Mouse (Mus musculus): ENCODE data around the gene C9orf72. TPM values are rescaled to one million over a fixed set of nuclear protein-coding genes. Genes with fewer than 3 reads are reported as not detected.

Gene C9orf72
- polyA plus RNA-seq, 1 experiment = 1.4 TPM

- no peak for TF ChIP-seq POLR2A (IDR thresholded peaks at IDR 0.05; ENCODE audit: low read depth, low read length)
- TF ChIP-seq CTCF (IDR thresholded peaks at IDR 0.05; ENCODE audit: extremely low read depth, insufficient read length, insufficient replicate concordance, low read depth, low read length) = no peak
- Histone ChIP-seq H3K4me1 (ENCODE audit: control insufficient read depth, insufficient read depth, insufficient read length, low read length) (no peaks in the 10 kb centered on the region; the same call in 1 of the 2 replicates), H3K27me3 (ENCODE audit: control insufficient read depth, insufficient read depth, low read length) (no peaks in the 10 kb centered on the region), H3K27ac (ENCODE audit: insufficient read depth, low read depth, low read length) (no peak overlapping the region), H3K36me3 (ENCODE audit: control insufficient read depth, insufficient read depth, low read length) (peaks cover 13% of the 10 kb centered on the region; the same call in 1 of the 2 replicates), H3K4me3 (ENCODE audit: low read depth, low read length) (no peak overlapping the region)
- 69% methylated on average over 6 of the region's 6 CpGs for WGBS
These were observed 5.8 kb downstream of the C9orf72 start for GRCm38 (mm10) chr4:35220108-35220731.

GRCm38 (mm10) chr4:35204659-35205058, 21.3 kb downstream of the C9orf72 start:
- H3K4me3 ChIP-seq (ENCODE audit: low read depth, low read length) = no peak overlapping the region
- WGBS = 27% methylated on average over 7 of the region's 7 CpGs

GRCm38 (mm10) chr4:35203724-35204123, 22.3 kb downstream of the C9orf72 start:
- Histone ChIP-seq H3K4me3 (ENCODE audit: low read depth, low read length) (no peak overlapping the region), H3K4me1 (ENCODE audit: control insufficient read depth, insufficient read depth, insufficient read length, low read length) (peaks cover 8% of the 10 kb centered on the region), H3K36me3 (ENCODE audit: control insufficient read depth, insufficient read depth, low read length) (peaks cover 2% of the 10 kb centered on the region), H3K27ac (ENCODE audit: insufficient read depth, low read depth, low read length) (no peak overlapping the region), H3K27me3 (ENCODE audit: control insufficient read depth, insufficient read depth, low read length) (no peaks in the 10 kb centered on the region)
- WGBS = 38% methylated on average over 2 of the region's 2 CpGs
- TF ChIP-seq CTCF (IDR thresholded peaks at IDR 0.05; ENCODE audit: extremely low read depth, insufficient read length, insufficient replicate concordance, low read depth, low read length) (no peak), POLR2A (IDR thresholded peaks at IDR 0.05; ENCODE audit: low read depth, low read length) (no peak)

More at GRCm38 (mm10) chr4:35204659-35205058, 21.3 kb downstream of the C9orf72 start:
- peaks cover 8% of the 10 kb centered on the region for H3K4me1 ChIP-seq (ENCODE audit: control insufficient read depth, insufficient read depth, insufficient read length, low read length)
- TF ChIP-seq POLR2A (IDR thresholded peaks at IDR 0.05; ENCODE audit: low read depth, low read length) = no peak
- TF ChIP-seq CTCF (IDR thresholded peaks at IDR 0.05; ENCODE audit: extremely low read depth, insufficient read length, insufficient replicate concordance, low read depth, low read length) = no peak
- peaks cover 2% of the 10 kb centered on the region; the same call in 1 of the 2 replicates for H3K36me3 ChIP-seq (ENCODE audit: control insufficient read depth, insufficient read depth, low read length)
- H3K27me3 ChIP-seq (ENCODE audit: control insufficient read depth, insufficient read depth, low read length) = no peaks in the 10 kb centered on the region
- H3K27ac ChIP-seq (ENCODE audit: insufficient read depth, low read depth, low read length) = no peak overlapping the region

GRCm38 (mm10) chr4:35201700-35202099, 24.3 kb downstream of the C9orf72 start:
- WGBS = 85% methylated on average over 5 of the region's 5 CpGs
- no peak overlapping the region for H3K4me3 ChIP-seq (ENCODE audit: low read depth, low read length)
- no peaks in the 10 kb centered on the region for H3K27me3 ChIP-seq (ENCODE audit: control insufficient read depth, insufficient read depth, low read length)
- H3K4me1 ChIP-seq (ENCODE audit: control insufficient read depth, insufficient read depth, insufficient read length, low read length) = peaks cover 8% of the 10 kb centered on the region
- H3K27ac ChIP-seq (ENCODE audit: insufficient read depth, low read depth, low read length) = no peak overlapping the region
- TF ChIP-seq POLR2A (IDR thresholded peaks at IDR 0.05; ENCODE audit: low read depth, low read length) = no peak
- TF ChIP-seq CTCF (IDR thresholded peaks at IDR 0.05; ENCODE audit: extremely low read depth, insufficient read length, insufficient replicate concordance, low read depth, low read length) = no peak
- peaks cover 6% of the 10 kb centered on the region for H3K36me3 ChIP-seq (ENCODE audit: control insufficient read depth, insufficient read depth, low read length)

GRCm38 (mm10) chr4:35192725-35193124, 33.2 kb downstream of the C9orf72 start:
- WGBS = 43% methylated on average over 7 of the region's 7 CpGs
- H3K27me3 ChIP-seq (ENCODE audit: control insufficient read depth, insufficient read depth, low read length) = no peaks in the 10 kb centered on the region
- no peak overlapping the region for H3K27ac ChIP-seq (ENCODE audit: insufficient read depth, low read depth, low read length)
- no peak overlapping the region for H3K4me3 ChIP-seq (ENCODE audit: low read depth, low read length)
- H3K4me1 ChIP-seq (ENCODE audit: control insufficient read depth, insufficient read depth, insufficient read length, low read length) = no peaks in the 10 kb centered on the region
- H3K36me3 ChIP-seq (ENCODE audit: control insufficient read depth, insufficient read depth, low read length) = peaks cover 10% of the 10 kb centered on the region
- TF ChIP-seq CTCF (IDR thresholded peaks at IDR 0.05; ENCODE audit: extremely low read depth, insufficient read length, insufficient replicate concordance, low read depth, low read length) (no peak), POLR2A (IDR thresholded peaks at IDR 0.05; ENCODE audit: low read depth, low read length) (no peak)

GRCm38 (mm10) chr4:35189794-35190193, 36.2 kb downstream of the C9orf72 start:
- H3K36me3 ChIP-seq (ENCODE audit: control insufficient read depth, insufficient read depth, low read length) = peaks cover 5% of the 10 kb centered on the region; the same call in 1 of the 2 replicates
- H3K27ac ChIP-seq (ENCODE audit: insufficient read depth, low read depth, low read length) = no peak overlapping the region
- H3K4me3 ChIP-seq (ENCODE audit: low read depth, low read length) = no peak overlapping the region
- 76% methylated on average over 5 of the region's 5 CpGs for WGBS
- TF ChIP-seq POLR2A (IDR thresholded peaks at IDR 0.05; ENCODE audit: low read depth, low read length) = no peak
- TF ChIP-seq CTCF (IDR thresholded peaks at IDR 0.05; ENCODE audit: extremely low read depth, insufficient read length, insufficient replicate concordance, low read depth, low read length) = no peak
- no peaks in the 10 kb centered on the region for H3K27me3 ChIP-seq (ENCODE audit: control insufficient read depth, insufficient read depth, low read length)
- H3K4me1 ChIP-seq (ENCODE audit: control insufficient read depth, insufficient read depth, insufficient read length, low read length) = no peaks in the 10 kb centered on the region

- WGBS = 59% methylated on average over 8 of the region's 8 CpGs
- H3K36me3 ChIP-seq (ENCODE audit: control insufficient read depth, insufficient read depth, low read length) = peaks cover 3% of the 10 kb centered on the region; the same call in 1 of the 2 replicates
- H3K27me3 ChIP-seq (ENCODE audit: control insufficient read depth, insufficient read depth, low read length) = no peaks in the 10 kb centered on the region
- no peak overlapping the region for H3K27ac ChIP-seq (ENCODE audit: insufficient read depth, low read depth, low read length)
- H3K4me1 ChIP-seq (ENCODE audit: control insufficient read depth, insufficient read depth, insufficient read length, low read length) = no peaks in the 10 kb centered on the region
- no peak overlapping the region for H3K4me3 ChIP-seq (ENCODE audit: low read depth, low read length)
- TF ChIP-seq CTCF (IDR thresholded peaks at IDR 0.05; ENCODE audit: extremely low read depth, insufficient read length, insufficient replicate concordance, low read depth, low read length) (no peak), POLR2A (IDR thresholded peaks at IDR 0.05; ENCODE audit: low read depth, low read length) (no peak)
These were observed 38.2 kb downstream of the C9orf72 start for GRCm38 (mm10) chr4:35187617-35188326.

Data from small intestine, adult 2 months (tissue).